Mouse (Mus musculus) limb, embryonic 10.5 days (tissue): Measurements from ENCODE around the gene Ptpn4. TPM values are rescaled to one million over a fixed set of nuclear protein-coding genes. Genes with fewer than 3 reads are reported as not detected.

Experiments used
- DNase-seq: peaks from one replicate; pipeline ENCODE4 v3.0.0-alpha.2; 2017; ENCODE audit warnings: low spot score
- H3K27ac ChIP-seq: fragments of 300-500 bp; sonication (generic); 2 replicates; pipeline ENCODE4 v1.5.1; 2016; ENCODE audit warnings: mild to moderate bottlenecking
- H3K27me3 ChIP-seq: fragments of 300-500 bp; sonication (generic); 2 replicates; pipeline ENCODE4 v1.6.1; 2016; ENCODE audit warnings: low read depth, mild to moderate bottlenecking; ENCODE audit not compliant: poor library complexity, severe bottlenecking
- H3K36me3 ChIP-seq: fragments of 300-500 bp; sonication (generic); 2 replicates; pipeline ENCODE4 v1.6.1; 2016; ENCODE audit warnings: mild to moderate bottlenecking, moderate library complexity
- H3K4me1 ChIP-seq: fragments of 300-500 bp; sonication (generic); 2 replicates; pipeline ENCODE4 v1.6.1; 2016
- H3K4me3 ChIP-seq: fragments of 300-500 bp; sonication (generic); 2 replicates; pipeline ENCODE4 v1.5.1; 2016; ENCODE audit warnings: mild to moderate bottlenecking, moderate library complexity
- H3K9me3 ChIP-seq: fragments of 300-500 bp; sonication (generic); replicated peaks from 2 replicates; pipeline ENCODE4 v1.6.1; 2016; ENCODE audit warnings: mild to moderate bottlenecking
- WGBS: fragments of 180-500 bp; shearing (Covaris S2); methylation state at CpG from one replicate; pipeline ENCODE4 v1.1.7; 2016; 5-methylcytosine and 5-hydroxymethylcytosine counted together
- polyA plus RNA-seq: library from polyadenylated mRNA; unstranded; fragments of >200 nt; fragmentation: Nextera tagmentation; extraction: Ambion mirVana; gene quantifications from 2 replicates; pipeline ENCODE4 v1.2.1, GENCODE M21; 2016

Ptpn4 gene
- polyA plus RNA-seq, 1 experiment from 2014 or later = 6.5 TPM

- Histone ChIP-seq H3K27ac (no peak overlapping the region), H3K9me3 (no peaks in the 10 kb centered on the region), H3K4me3 (no peak overlapping the region), H3K36me3 (peaks cover 12% of the 10 kb centered on the region; the same call in 1 of the 2 replicates), H3K27me3 (no peaks in the 10 kb centered on the region), H3K4me1 (peaks cover 3% of the 10 kb centered on the region; the same call in 1 of the 2 replicates)
- WGBS = 88% methylated on average over 1 of the region's 1 CpGs
- no peak for DNase-seq
Observed at GRCm38 (mm10) chr1:119790616-119791015, 46.8 kb downstream of the Ptpn4 start.

- Histone ChIP-seq H3K27me3 (no peaks in the 10 kb centered on the region), H3K4me3 (no peak overlapping the region), H3K27ac (no peak overlapping the region), H3K36me3 (peaks cover 10% of the 10 kb centered on the region), H3K9me3 (no peaks in the 10 kb centered on the region), H3K4me1 (no peaks in the 10 kb centered on the region)
- 78% methylated on average over 2 of the region's 2 CpGs for WGBS
- no peak for DNase-seq
Observed at GRCm38 (mm10) chr1:119775915-119776314, 61.5 kb downstream of the Ptpn4 start.

GRCm38 (mm10) chr1:119735692-119736091 is 101.7 kb downstream of the Ptpn4 start:
- no peak overlapping the region for H3K27ac ChIP-seq
- H3K36me3 ChIP-seq = peaks cover 33% of the 10 kb centered on the region
- H3K4me1 ChIP-seq = no peaks in the 10 kb centered on the region
- no peak overlapping the region for H3K4me3 ChIP-seq
- H3K27me3 ChIP-seq = no peaks in the 10 kb centered on the region
- DNase-seq = no peak
- H3K9me3 ChIP-seq = peaks cover 11% of the 10 kb centered on the region; the same call in 1 of the 2 replicates

- Histone ChIP-seq H3K9me3 (peaks cover 2% of the 10 kb centered on the region; the same call in 1 of the 2 replicates), H3K4me1 (no peaks in the 10 kb centered on the region), H3K27ac (no peak overlapping the region), H3K4me3 (no peak overlapping the region), H3K27me3 (no peaks in the 10 kb centered on the region), H3K36me3 (peaks cover 24% of the 10 kb centered on the region)
- no peak for DNase-seq
- WGBS = 93% methylated on average over 1 of the region's 1 CpGs
Observed at GRCm38 (mm10) chr1:119734801-119735200, 102.6 kb downstream of the Ptpn4 start.

GRCm38 (mm10) chr1:119731166-119731565 is 106.2 kb downstream of the Ptpn4 start:
- Histone ChIP-seq H3K27ac (no peak overlapping the region), H3K9me3 (no peaks in the 10 kb centered on the region), H3K36me3 (peaks cover 4% of the 10 kb centered on the region; the same call in 1 of the 2 replicates), H3K27me3 (no peaks in the 10 kb centered on the region), H3K4me1 (no peaks in the 10 kb centered on the region), H3K4me3 (no peak overlapping the region)
- 93% methylated on average over 2 of the region's 2 CpGs for WGBS
- no peak for DNase-seq

- no peak for DNase-seq
- H3K27ac ChIP-seq = no peak overlapping the region
- H3K27me3 ChIP-seq = no peaks in the 10 kb centered on the region
- no peaks in the 10 kb centered on the region for H3K4me1 ChIP-seq
- WGBS = 94% methylated on average over 2 of the region's 2 CpGs
- H3K4me3 ChIP-seq = no peak overlapping the region
- H3K36me3 ChIP-seq = peaks cover 6% of the 10 kb centered on the region; the same call in 1 of the 2 replicates
- H3K9me3 ChIP-seq = no peaks in the 10 kb centered on the region
Observed at GRCm38 (mm10) chr1:119713017-119713416, 124.4 kb downstream of the Ptpn4 start.

- 96% methylated on average over 4 of the region's 4 CpGs for WGBS
- Histone ChIP-seq H3K9me3 (no peaks in the 10 kb centered on the region), H3K4me1 (no peaks in the 10 kb centered on the region), H3K4me3 (no peak overlapping the region), H3K36me3 (peaks cover 30% of the 10 kb centered on the region), H3K27me3 (no peaks in the 10 kb centered on the region), H3K27ac (no peak overlapping the region)
- no peak for DNase-seq
Observed at GRCm38 (mm10) chr1:119706471-119707217, 130.8 kb downstream of the Ptpn4 start.

- Histone ChIP-seq H3K36me3 (peaks cover 48% of the 10 kb centered on the region), H3K4me3 (no peak overlapping the region), H3K9me3 (no peaks in the 10 kb centered on the region), H3K4me1 (no peaks in the 10 kb centered on the region), H3K27ac (no peak overlapping the region), H3K27me3 (no peaks in the 10 kb centered on the region)
- DNase-seq = no peak
- 98% methylated on average over 1 of the region's 1 CpGs for WGBS
Observed at GRCm38 (mm10) chr1:119696860-119697259, 140.6 kb downstream of the Ptpn4 start.

- Histone ChIP-seq H3K4me1 (no peaks in the 10 kb centered on the region), H3K36me3 (peaks cover 44% of the 10 kb centered on the region), H3K4me3 (no peak overlapping the region), H3K27me3 (no peaks in the 10 kb centered on the region), H3K27ac (no peak overlapping the region), H3K9me3 (no peaks in the 10 kb centered on the region)
- WGBS = 95% methylated on average over 3 of the region's 3 CpGs
- DNase-seq = no peak
Observed at GRCm38 (mm10) chr1:119685773-119686558, 151.4 kb downstream of the Ptpn4 start.

- Histone ChIP-seq H3K4me1 (no peaks in the 10 kb centered on the region), H3K27ac (no peak overlapping the region), H3K9me3 (no peaks in the 10 kb centered on the region), H3K27me3 (no peaks in the 10 kb centered on the region), H3K4me3 (no peak overlapping the region), H3K36me3 (peaks cover 55% of the 10 kb centered on the region)
- no peak for DNase-seq
- 86% methylated on average over 2 of the region's 2 CpGs for WGBS
Observed at GRCm38 (mm10) chr1:119681663-119682213, 155.7 kb downstream of the Ptpn4 start.

- H3K36me3 ChIP-seq = peaks cover 35% of the 10 kb centered on the region
- no peaks in the 10 kb centered on the region for H3K9me3 ChIP-seq
- DNase-seq = no peak
- H3K4me3 ChIP-seq = no peak overlapping the region
- H3K27ac ChIP-seq = no peak overlapping the region
- 85% methylated on average over 1 of the region's 1 CpGs for WGBS
- H3K4me1 ChIP-seq = no peaks in the 10 kb centered on the region
- no peaks in the 10 kb centered on the region for H3K27me3 ChIP-seq
Observed at GRCm38 (mm10) chr1:119674984-119675383, 162.4 kb downstream of the Ptpn4 start.

GRCm38 (mm10) chr1:119666904-119667303 is 170.5 kb downstream of the Ptpn4 start:
- Histone ChIP-seq H3K27ac (no peak overlapping the region), H3K9me3 (no peaks in the 10 kb centered on the region), H3K4me1 (no peaks in the 10 kb centered on the region), H3K36me3 (peaks cover 19% of the 10 kb centered on the region), H3K4me3 (no peak overlapping the region), H3K27me3 (no peaks in the 10 kb centered on the region)
- no peak for DNase-seq
- WGBS = 95% methylated on average over 7 of the region's 7 CpGs

GRCm38 (mm10) chr1:119654307-119654706 is 183.1 kb downstream of the Ptpn4 start:
- DNase-seq = no peak
- Histone ChIP-seq H3K27me3 (no peaks in the 10 kb centered on the region), H3K27ac (no peak overlapping the region), H3K36me3 (peaks cover 7% of the 10 kb centered on the region; the same call in 1 of the 2 replicates), H3K4me1 (no peaks in the 10 kb centered on the region), H3K9me3 (no peaks in the 10 kb centered on the region), H3K4me3 (no peak overlapping the region)
- WGBS = 92% methylated on average over 2 of the region's 2 CpGs
